Mouse (Mus musculus): ENCODE data around the gene Plcl2. TPM values are rescaled to one million over a fixed set of nuclear protein-coding genes. Genes with fewer than 3 reads are reported as not detected.

The Plcl2 gene
- polyA plus RNA-seq, 1 experiment, result 11.4 TPM

- no peak for TF ChIP-seq POLR2A (IDR thresholded peaks at IDR 0.05; ENCODE audit: control insufficient read depth, extremely low read depth, insufficient read depth, low read length, poor library complexity)
- no peak for DNase-seq
- 48% methylated on average over 7 of the region's 7 CpGs for WGBS
- H3K4me3 ChIP-seq (ENCODE audit: control insufficient read depth, insufficient read depth, low read length), result no peak overlapping the region
- H3K27ac ChIP-seq (ENCODE audit: control insufficient read depth, insufficient read depth, low read length), result no peak overlapping the region
- no peaks in the 10 kb centered on the region for H3K27me3 ChIP-seq (ENCODE audit: control insufficient read depth, insufficient read depth, low read length)
- H3K36me3 ChIP-seq (ENCODE audit: control insufficient read depth, insufficient read depth, low read length), result no peaks in the 10 kb centered on the region
- H3K4me1 ChIP-seq (replicated peaks; ENCODE audit: control insufficient read depth, insufficient read depth, low read length), result peaks cover 7% of the 10 kb centered on the region
Measured at GRCm38 (mm10) chr17:50512841-50513240, 3.6 kb downstream of the Plcl2 start.

GRCm38 (mm10) chr17:50513376-50513775, 4.2 kb downstream of the Plcl2 start:
- H3K36me3 ChIP-seq (ENCODE audit: control insufficient read depth, insufficient read depth, low read length), result no peaks in the 10 kb centered on the region
- H3K27ac ChIP-seq (ENCODE audit: control insufficient read depth, insufficient read depth, low read length), result no peak overlapping the region
- H3K27me3 ChIP-seq (ENCODE audit: control insufficient read depth, insufficient read depth, low read length), result no peaks in the 10 kb centered on the region
- H3K4me3 ChIP-seq (ENCODE audit: control insufficient read depth, insufficient read depth, low read length), result no peak overlapping the region
- DNase-seq, result no peak
- H3K4me1 ChIP-seq (replicated peaks; ENCODE audit: control insufficient read depth, insufficient read depth, low read length), result peaks cover 8% of the 10 kb centered on the region
- TF ChIP-seq CTCF (IDR thresholded peaks at IDR 0.05; ENCODE audit: borderline replicate concordance, control insufficient read depth, extremely low read depth, insufficient read depth, low read length, poor library complexity), result no peak
- no peak for TF ChIP-seq POLR2A (IDR thresholded peaks at IDR 0.05; ENCODE audit: control insufficient read depth, extremely low read depth, insufficient read depth, low read length, poor library complexity)
- 98% methylated on average over 7 of the region's 7 CpGs for WGBS

GRCm38 (mm10) chr17:50514012-50514411, 4.8 kb downstream of the Plcl2 start:
- H3K4me1 ChIP-seq (replicated peaks; ENCODE audit: control insufficient read depth, insufficient read depth, low read length), result peaks cover 5% of the 10 kb centered on the region
- H3K27ac ChIP-seq (ENCODE audit: control insufficient read depth, insufficient read depth, low read length), result no peak overlapping the region
- TF ChIP-seq POLR2A (IDR thresholded peaks at IDR 0.05; ENCODE audit: control insufficient read depth, extremely low read depth, insufficient read depth, low read length, poor library complexity), result no peak
- TF ChIP-seq CTCF (IDR thresholded peaks at IDR 0.05; ENCODE audit: borderline replicate concordance, control insufficient read depth, extremely low read depth, insufficient read depth, low read length, poor library complexity), result no peak
- H3K27me3 ChIP-seq (ENCODE audit: control insufficient read depth, insufficient read depth, low read length), result no peaks in the 10 kb centered on the region
- H3K4me3 ChIP-seq (ENCODE audit: control insufficient read depth, insufficient read depth, low read length), result no peak overlapping the region
- no peaks in the 10 kb centered on the region for H3K36me3 ChIP-seq (ENCODE audit: control insufficient read depth, insufficient read depth, low read length)
- DNase-seq, result no peak
- 96% methylated on average over 7 of the region's 7 CpGs for WGBS

- Histone ChIP-seq H3K27ac (ENCODE audit: control insufficient read depth, insufficient read depth, low read length) (no peak overlapping the region), H3K36me3 (ENCODE audit: control insufficient read depth, insufficient read depth, low read length) (no peaks in the 10 kb centered on the region), H3K4me1 (replicated peaks; ENCODE audit: control insufficient read depth, insufficient read depth, low read length) (peaks cover 5% of the 10 kb centered on the region), H3K4me3 (ENCODE audit: control insufficient read depth, insufficient read depth, low read length) (no peak overlapping the region), H3K27me3 (ENCODE audit: control insufficient read depth, insufficient read depth, low read length) (no peaks in the 10 kb centered on the region)
- 95% methylated on average over 4 of the region's 4 CpGs for WGBS
- no peak for TF ChIP-seq CTCF (IDR thresholded peaks at IDR 0.05; ENCODE audit: borderline replicate concordance, control insufficient read depth, extremely low read depth, insufficient read depth, low read length, poor library complexity)
- TF ChIP-seq POLR2A (IDR thresholded peaks at IDR 0.05; ENCODE audit: control insufficient read depth, extremely low read depth, insufficient read depth, low read length, poor library complexity), result no peak
- no peak for DNase-seq
Measured at GRCm38 (mm10) chr17:50515926-50516325, 6.7 kb downstream of the Plcl2 start.

- peaks cover 6% of the 10 kb centered on the region; the same call in 1 of the 2 replicates for H3K4me1 ChIP-seq (replicated peaks; ENCODE audit: control insufficient read depth, insufficient read depth, low read length)
- H3K27me3 ChIP-seq (ENCODE audit: control insufficient read depth, insufficient read depth, low read length), result no peaks in the 10 kb centered on the region
- WGBS, result 74% methylated on average over 6 of the region's 6 CpGs
- H3K36me3 ChIP-seq (ENCODE audit: control insufficient read depth, insufficient read depth, low read length), result no peaks in the 10 kb centered on the region
- no peak for DNase-seq
- TF ChIP-seq CTCF (IDR thresholded peaks at IDR 0.05; ENCODE audit: borderline replicate concordance, control insufficient read depth, extremely low read depth, insufficient read depth, low read length, poor library complexity) (no peak), POLR2A (IDR thresholded peaks at IDR 0.05; ENCODE audit: control insufficient read depth, extremely low read depth, insufficient read depth, low read length, poor library complexity) (no peak)
- H3K27ac ChIP-seq (ENCODE audit: control insufficient read depth, insufficient read depth, low read length), result no peak overlapping the region
- no peak overlapping the region for H3K4me3 ChIP-seq (ENCODE audit: control insufficient read depth, insufficient read depth, low read length)
Measured at GRCm38 (mm10) chr17:50517781-50518415, 8.7 kb downstream of the Plcl2 start.

GRCm38 (mm10) chr17:50519588-50519987, 10.4 kb downstream of the Plcl2 start:
- no peak overlapping the region for H3K27ac ChIP-seq (ENCODE audit: control insufficient read depth, insufficient read depth, low read length)
- 97% methylated on average over 5 of the region's 5 CpGs for WGBS
- H3K36me3 ChIP-seq (ENCODE audit: control insufficient read depth, insufficient read depth, low read length), result no peaks in the 10 kb centered on the region
- peaks cover 10% of the 10 kb centered on the region for H3K4me1 ChIP-seq (replicated peaks; ENCODE audit: control insufficient read depth, insufficient read depth, low read length)
- TF ChIP-seq POLR2A (IDR thresholded peaks at IDR 0.05; ENCODE audit: control insufficient read depth, extremely low read depth, insufficient read depth, low read length, poor library complexity), result no peak
- no peak for TF ChIP-seq CTCF (IDR thresholded peaks at IDR 0.05; ENCODE audit: borderline replicate concordance, control insufficient read depth, extremely low read depth, insufficient read depth, low read length, poor library complexity)
- H3K27me3 ChIP-seq (ENCODE audit: control insufficient read depth, insufficient read depth, low read length), result no peaks in the 10 kb centered on the region
- DNase-seq, result no peak
- H3K4me3 ChIP-seq (ENCODE audit: control insufficient read depth, insufficient read depth, low read length), result no peak overlapping the region
